In the genomic region with DNA sequence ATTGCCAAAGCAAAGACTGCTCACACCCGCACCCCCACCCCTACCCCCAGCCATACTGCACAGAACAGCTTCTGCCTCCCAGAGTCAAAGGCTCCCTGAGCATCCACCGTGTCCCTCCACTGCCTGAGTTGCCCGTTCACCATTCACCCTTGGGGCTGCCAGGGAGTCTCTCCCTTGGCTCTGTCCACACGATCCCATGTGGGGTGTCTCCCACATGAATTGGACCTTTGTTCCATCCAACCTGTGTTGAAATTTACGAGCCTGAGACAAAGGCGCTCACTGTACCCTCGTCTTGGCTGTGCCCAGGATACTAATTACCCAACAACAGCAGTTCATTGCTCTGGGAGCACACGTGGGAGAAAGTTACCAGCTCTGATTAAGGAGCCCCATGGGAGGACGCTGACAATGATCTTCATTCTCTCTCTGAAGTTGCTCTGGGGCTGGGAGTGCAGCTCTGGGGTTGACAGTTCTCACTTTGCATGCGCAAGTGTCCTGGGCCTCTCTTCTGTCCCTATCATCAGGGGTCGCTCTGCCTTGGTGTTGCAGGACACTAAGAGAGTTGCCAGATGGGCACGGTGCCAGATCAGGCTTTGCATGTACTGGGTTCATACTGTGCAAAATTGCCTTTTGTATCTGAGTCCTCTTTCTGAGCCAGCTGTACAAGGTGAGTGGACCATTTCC, we compare ENCODE assay signal across 10 mouse cellular contexts.
DNase-seq lines count a peak whose midpoint lies in the region; ATAC-seq and TF ChIP-seq lines count a peak whose summit lies in the region.
"Had no signal": no experiment of that assay in that cellular context is flagged by ENCODE, and none has a peak within 500 bp of the region (broad histone marks: within the 10 kb centered on the region; RNA-seq: fewer than 3 reads in every experiment).

No protein-coding gene starts in this region.

- no peaks in the 10 kb centered on the region for H3K36me3 ChIP-seq in stomach, postnatal 0 days (ENCODE audit: control insufficient read depth, insufficient read depth, low read length)
- no peaks in the 10 kb centered on the region for H3K36me3 ChIP-seq in liver, postnatal 0 days (replicated peaks; ENCODE audit: insufficient read depth, low read length)
- H3K36me3 ChIP-seq: G1E had no signal

- no peak overlapping the region for H3K27ac ChIP-seq in stomach, postnatal 0 days (replicated peaks)
- H3K27ac ChIP-seq in liver, postnatal 0 days (ENCODE audit: low read depth) = no peak overlapping the region

- DNase-seq in layer of hippocampus, adult 11-12 months (ENCODE audit: low spot score) = peak; percentile 63
- DNase-seq in layer of hippocampus, adult 9-10 months (ENCODE audit: low spot score) = no peak
- peak; percentile 74 to 82 for DNase-seq in cerebellum, postnatal 10 days
- peak; percentile 26 for DNase-seq in forelimb bud, embryonic 11.5 days (ENCODE audit: low read depth, low spot score)
- peak; percentile 53 to 63 for DNase-seq in left cerebral cortex, adult 9 months (ENCODE audit: low spot score in 2 of 2)
- DNase-seq in stomach, postnatal 0 days (ENCODE audit: low spot score) = no peak
- DNase-seq in liver, postnatal 0 days = no peak

- no peak overlapping the region for H3K4me2 ChIP-seq in stomach, postnatal 0 days (replicated peaks; ENCODE audit: low read depth)
- H3K4me2 ChIP-seq in liver, postnatal 0 days (ENCODE audit: low read depth, low read length) = no peak overlapping the region

- H3K27me3 ChIP-seq in stomach, postnatal 0 days (ENCODE audit: control insufficient read depth, insufficient read depth, low read length) = no peaks in the 10 kb centered on the region
- H3K27me3 ChIP-seq in liver, postnatal 0 days (ENCODE audit: insufficient read depth, low read length) = no peaks in the 10 kb centered on the region
- H3K27me3 ChIP-seq: megakaryocyte, embryonic 14.5 days had no signal

- H3K9ac ChIP-seq in stomach, postnatal 0 days (ENCODE audit: low read length) = no peak overlapping the region
- H3K9ac ChIP-seq in liver, postnatal 0 days (replicated peaks) = no peak overlapping the region

- WGBS in stomach, postnatal 0 days = 79% methylated on average over 12 of the region's 12 CpGs
- WGBS in liver, postnatal 0 days (ENCODE audit: insufficient replicate concordance) = 71% methylated on average over 12 of the region's 12 CpGs

- TF ChIP-seq CTCF in stomach, postnatal 0 days (IDR thresholded peaks at IDR 0.05; ENCODE audit: low read depth) = no peak
- no peak for TF ChIP-seq CTCF in liver, postnatal 0 days (IDR thresholded peaks at IDR 0.05; ENCODE audit: low read depth)

- no peaks in the 10 kb centered on the region for H3K4me1 ChIP-seq in stomach, postnatal 0 days (replicated peaks; ENCODE audit: control insufficient read depth, insufficient read depth)
- no peaks in the 10 kb centered on the region for H3K4me1 ChIP-seq in liver, postnatal 0 days (ENCODE audit: insufficient read depth)
- H3K4me1 ChIP-seq: megakaryocyte, embryonic 14.5 days had no signal

- TF ChIP-seq EP300 in stomach, postnatal 0 days (optimal IDR thresholded peaks at IDR 0.05) = no peak
- no peak for TF ChIP-seq EP300 in liver, postnatal 0 days (IDR thresholded peaks at IDR 0.05; ENCODE audit: low read depth)

- no peaks in the 10 kb centered on the region for H3K9me3 ChIP-seq in stomach, postnatal 0 days (ENCODE audit: control insufficient read depth, low read length)
- no peaks in the 10 kb centered on the region for H3K9me3 ChIP-seq in liver, postnatal 0 days (ENCODE audit: low read length)

- ATAC-seq in stomach, postnatal 0 days (ENCODE audit: low FRiP score, low TSS enrichment) = 0 out of 2 replicates have a peak, but pooled peaks have one; percentile 18
- ATAC-seq in liver, postnatal 0 days = no peak
- no peak for ATAC-seq in CD4-positive, CD25-positive, alpha-beta regulatory T cell, adult 4 months

- no peak overlapping the region for H3K4me3 ChIP-seq in stomach, postnatal 0 days (ENCODE audit: low read depth, low read length)
- H3K4me3 ChIP-seq in liver, postnatal 0 days (ENCODE audit: low read depth, low read length) = no peak overlapping the region
- H3K4me3 ChIP-seq: megakaryocyte, embryonic 14.5 days had no signal

Comparison
In these comparisons a context has a peak if more than half of its experiments do, and no peak if none do; other contexts are left out.
1. DNase-seq: peak in layer of hippocampus, adult 11-12 months (single experiment), cerebellum, postnatal 10 days (2 of 2), forelimb bud, embryonic 11.5 days (single experiment) and left cerebral cortex, adult 9 months (2 of 2); none in layer of hippocampus, adult 9-10 months (single experiment), stomach, postnatal 0 days (single experiment) and liver, postnatal 0 days (single experiment).